Mouse (Mus musculus): ENCODE data around the gene Epyc.
"Not testable (repeated sequence)": the region's sequence is repeated elsewhere in the genome, so short reads cannot be mapped to it uniquely, and the experiment has no call there.

The Epyc gene

GRCm38 (mm10) chr10:97714584-97714983, 70.7 kb downstream of the Epyc start:
- no peak for DNase-seq (ENCODE audit: low spot score)

DNA sequence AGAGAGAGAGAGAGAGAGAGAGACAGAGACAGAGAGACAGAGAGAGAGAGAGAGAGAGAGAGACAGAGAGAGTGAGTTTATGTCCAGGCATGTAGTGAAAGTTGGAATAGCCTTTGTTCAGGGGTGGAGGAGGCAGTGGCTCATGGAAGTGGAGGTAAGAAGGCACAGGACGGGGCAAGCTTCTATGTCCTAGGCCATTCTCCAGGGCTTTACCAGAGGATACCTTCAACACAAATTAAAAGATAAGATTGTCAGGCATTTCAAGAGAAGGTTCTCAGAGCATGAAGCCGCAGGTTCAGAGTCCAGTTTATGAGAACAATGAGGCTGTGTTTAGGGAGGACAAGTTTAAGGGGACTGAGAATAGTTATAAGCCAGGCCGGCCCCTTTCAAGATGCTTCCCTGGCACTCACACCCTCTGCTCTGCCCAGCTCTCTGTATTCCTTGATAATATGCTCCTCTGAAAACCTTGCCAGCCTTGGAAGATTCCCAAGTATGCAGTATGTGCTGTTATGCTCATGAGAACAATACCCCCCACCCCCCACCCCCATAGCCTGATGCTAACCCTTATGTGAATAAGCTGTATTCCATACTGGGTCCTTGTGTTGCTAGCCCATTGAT, 71.5 kb downstream of the Epyc start:
- DNase-seq (ENCODE audit: low spot score) = no peak

DNA sequence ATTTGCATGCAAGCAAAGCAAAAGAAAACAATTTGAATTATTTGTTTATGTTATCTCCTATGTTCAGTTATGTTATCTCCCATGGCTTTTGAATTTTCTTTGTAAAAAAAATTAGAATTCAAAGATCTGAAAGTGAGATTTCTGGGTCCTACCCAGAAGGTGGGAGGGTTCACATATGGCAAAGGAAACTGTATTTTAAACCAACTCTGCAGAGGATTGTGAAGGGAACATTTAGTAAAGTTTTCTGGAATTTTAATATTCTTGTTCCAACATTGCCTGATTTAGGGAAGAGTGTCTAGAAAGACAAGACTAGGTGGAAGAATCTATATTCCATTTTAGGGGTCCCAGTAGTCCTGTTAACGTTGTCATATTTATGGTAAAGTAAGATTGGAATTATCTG, 73.4 kb downstream of the Epyc start:
- DNase-seq (ENCODE audit: low spot score) = no peak

DNA sequence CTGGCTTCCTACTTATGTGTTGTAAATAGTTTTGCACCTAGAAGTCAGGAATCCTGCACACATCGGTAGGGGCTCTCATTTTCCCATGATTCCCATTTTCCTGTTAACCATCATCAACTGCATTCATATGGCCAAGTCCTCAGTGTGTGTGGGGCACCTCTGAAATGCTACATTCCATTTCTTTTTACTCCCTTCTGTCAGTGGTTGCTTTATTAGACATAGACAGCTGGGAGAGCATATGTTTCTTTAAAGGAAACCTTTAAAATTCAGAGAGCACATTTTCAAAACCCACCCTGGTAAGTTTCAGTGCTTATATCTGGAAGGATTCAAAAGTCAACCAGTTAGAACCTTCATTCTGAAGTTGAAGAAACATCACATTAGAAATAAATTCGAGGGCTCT, 74.2 kb downstream of the Epyc start:
- no peak for DNase-seq (ENCODE audit: low spot score)

GRCm38 (mm10) chr10:97720625-97721024, 76.8 kb downstream of the Epyc start:
- DNase-seq (ENCODE audit: low spot score) = no peak

GRCm38 (mm10) chr10:97722709-97723108, 78.8 kb downstream of the Epyc start:
- no peak for DNase-seq (ENCODE audit: low spot score)

GRCm38 (mm10) chr10:97725929-97726328, 82.1 kb downstream of the Epyc start:
- DNase-seq (ENCODE audit: low spot score) = no peak

DNA sequence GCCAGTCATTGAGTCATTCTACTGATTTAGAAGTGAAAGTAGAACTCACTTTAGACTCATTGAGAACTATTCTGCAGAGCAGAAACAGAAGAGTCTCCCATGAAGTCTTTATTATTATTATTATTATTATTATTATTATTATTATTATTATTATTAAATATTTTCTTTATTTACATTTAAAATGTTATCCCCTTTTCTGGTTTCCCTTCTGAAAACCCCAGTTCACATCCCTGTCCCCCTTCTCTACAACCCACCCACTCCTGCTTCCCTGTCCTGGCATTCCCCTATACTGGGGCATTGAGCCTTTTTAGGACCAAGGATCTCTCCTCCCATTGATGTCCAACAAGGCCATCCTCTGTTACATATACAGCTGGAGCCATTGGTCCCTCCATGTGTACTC, 82.8 kb downstream of the Epyc start, which contains the start of gene C030005K15Rik:
C030005K15Rik (minus strand) TSS at position 101 of the 400 bp plus-strand sequence.
- DNase-seq (ENCODE audit: low spot score) = not testable (repeated sequence)
